Mouse (Mus musculus): ENCODE measurements at regions not wholly inside any gene's neighbourhood (a gene's known extent, or its start where the extent isn't known, plus 50 kb on each side); places are given as distances from the start of the nearest gene placed in this dataset.

- no peak overlapping the region for H3K4me3 ChIP-seq (replicated peaks; ENCODE audit: insufficient read depth, low read depth, low read length)
- TF ChIP-seq POLR2A (IDR thresholded peaks at IDR 0.05; ENCODE audit: borderline replicate concordance, insufficient read depth, low read length) (no peak), CTCF (IDR thresholded peaks at IDR 0.05; ENCODE audit: borderline replicate concordance, insufficient read depth, low read depth, low read length) (no peak)
- WGBS = 95% methylated on average over 4 of the region's 4 CpGs
- H3K4me1 ChIP-seq (ENCODE audit: control insufficient read depth, insufficient read depth, low read length) = no peaks in the 10 kb centered on the region
- no peak overlapping the region for H3K27ac ChIP-seq (ENCODE audit: insufficient read depth, low read length)
- no peaks in the 10 kb centered on the region for H3K27me3 ChIP-seq (ENCODE audit: control insufficient read depth, insufficient read depth, low read length)
- no peak for DNase-seq
These were observed 345.5 kb upstream of the Arid1b start for GRCm38 (mm10) chr17:4648603-4649002.

GRCm38 (mm10) chr17:4654221-4654620, 339.9 kb upstream of the Arid1b start:
- DNase-seq = no peak
- no peaks in the 10 kb centered on the region for H3K4me1 ChIP-seq (ENCODE audit: control insufficient read depth, insufficient read depth, low read length)
- H3K27ac ChIP-seq (ENCODE audit: insufficient read depth, low read length) = no peak overlapping the region
- WGBS = 76% methylated on average over 3 of the region's 3 CpGs
- no peak for TF ChIP-seq POLR2A (IDR thresholded peaks at IDR 0.05; ENCODE audit: borderline replicate concordance, insufficient read depth, low read length)
- TF ChIP-seq CTCF (IDR thresholded peaks at IDR 0.05; ENCODE audit: borderline replicate concordance, insufficient read depth, low read depth, low read length) = no peak
- H3K4me3 ChIP-seq (replicated peaks; ENCODE audit: insufficient read depth, low read depth, low read length) = no peak overlapping the region
- H3K27me3 ChIP-seq (ENCODE audit: control insufficient read depth, insufficient read depth, low read length) = no peaks in the 10 kb centered on the region

DNA sequence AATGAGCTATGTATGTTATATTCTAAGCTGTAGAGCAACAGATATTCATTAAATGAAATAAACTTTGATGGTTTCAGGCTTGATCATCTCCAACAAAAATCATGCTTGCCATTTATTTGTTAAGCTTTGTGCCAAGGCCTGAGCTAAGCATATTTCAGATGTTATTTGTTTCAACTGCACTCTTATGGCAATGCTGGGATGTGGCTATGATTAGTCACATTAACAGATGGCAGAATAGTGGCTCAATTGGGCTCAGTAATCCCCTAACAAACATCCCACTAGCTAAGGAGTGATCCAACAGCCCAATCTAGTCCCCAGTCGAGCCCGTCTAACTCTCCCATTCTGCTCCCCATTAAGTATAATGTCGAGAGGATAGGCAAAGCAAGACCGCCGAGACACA, 332.1 kb upstream of the Arid1b start:
- H3K4me1 ChIP-seq (ENCODE audit: control insufficient read depth, insufficient read depth, low read length) = no peaks in the 10 kb centered on the region
- no peak for TF ChIP-seq CTCF (IDR thresholded peaks at IDR 0.05; ENCODE audit: borderline replicate concordance, insufficient read depth, low read depth, low read length)
- no peak for TF ChIP-seq POLR2A (IDR thresholded peaks at IDR 0.05; ENCODE audit: borderline replicate concordance, insufficient read depth, low read length)
- no peak for DNase-seq
- H3K27ac ChIP-seq (ENCODE audit: insufficient read depth, low read length) = no peak overlapping the region
- H3K4me3 ChIP-seq (replicated peaks; ENCODE audit: insufficient read depth, low read depth, low read length) = no peak overlapping the region
- no peaks in the 10 kb centered on the region for H3K27me3 ChIP-seq (ENCODE audit: control insufficient read depth, insufficient read depth, low read length)
- 84% methylated on average over 5 of the region's 5 CpGs for WGBS

GRCm38 (mm10) chr17:4668511-4668910, 325.6 kb upstream of the Arid1b start:
- Histone ChIP-seq H3K4me1 (ENCODE audit: control insufficient read depth, insufficient read depth, low read length) (no peaks in the 10 kb centered on the region), H3K27ac (ENCODE audit: insufficient read depth, low read length) (no peak overlapping the region), H3K27me3 (ENCODE audit: control insufficient read depth, insufficient read depth, low read length) (no peaks in the 10 kb centered on the region), H3K4me3 (replicated peaks; ENCODE audit: insufficient read depth, low read depth, low read length) (no peak overlapping the region)
- no peak for DNase-seq
- TF ChIP-seq CTCF (IDR thresholded peaks at IDR 0.05; ENCODE audit: borderline replicate concordance, insufficient read depth, low read depth, low read length) (no peak), POLR2A (IDR thresholded peaks at IDR 0.05; ENCODE audit: borderline replicate concordance, insufficient read depth, low read length) (no peak)
- 27% methylated on average over 3 of the region's 3 CpGs for WGBS

- H3K4me1 ChIP-seq (ENCODE audit: control insufficient read depth, insufficient read depth, low read length) = no peaks in the 10 kb centered on the region
- H3K27me3 ChIP-seq (ENCODE audit: control insufficient read depth, insufficient read depth, low read length) = no peaks in the 10 kb centered on the region
- no peak overlapping the region for H3K27ac ChIP-seq (ENCODE audit: insufficient read depth, low read length)
- no peak for DNase-seq
- WGBS = 43% methylated on average over 2 of the region's 2 CpGs
- no peak overlapping the region for H3K4me3 ChIP-seq (replicated peaks; ENCODE audit: insufficient read depth, low read depth, low read length)
- TF ChIP-seq CTCF (IDR thresholded peaks at IDR 0.05; ENCODE audit: borderline replicate concordance, insufficient read depth, low read depth, low read length) (no peak), POLR2A (IDR thresholded peaks at IDR 0.05; ENCODE audit: borderline replicate concordance, insufficient read depth, low read length) (no peak)
These were observed 320.9 kb upstream of the Arid1b start for GRCm38 (mm10) chr17:4673271-4673670.

DNA sequence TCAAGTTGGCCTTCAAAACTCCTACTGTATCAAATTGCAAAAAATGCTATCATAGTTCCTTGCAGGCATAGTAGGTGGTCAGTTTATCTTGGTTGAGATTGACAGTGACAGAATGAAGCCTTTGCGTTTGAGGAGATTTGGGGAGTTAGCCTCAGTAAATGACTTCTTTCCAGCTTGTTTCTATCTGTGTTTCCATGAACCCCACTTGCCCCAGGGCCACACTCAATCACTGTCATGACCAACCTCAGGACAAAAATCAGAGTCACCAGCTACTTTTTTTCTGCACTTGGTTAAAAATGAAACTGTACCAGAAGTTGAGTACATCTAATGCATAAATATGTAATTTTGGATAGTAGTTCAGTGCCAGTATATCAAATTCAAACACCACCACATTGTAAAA, 287.7 kb upstream of the Arid1b start:
- H3K27ac ChIP-seq (ENCODE audit: insufficient read depth, low read length) = no peak overlapping the region
- DNase-seq = no peak
- no peak overlapping the region for H3K4me3 ChIP-seq (replicated peaks; ENCODE audit: insufficient read depth, low read depth, low read length)
- 95% methylated on average over 1 of the region's 1 CpGs for WGBS
- TF ChIP-seq CTCF (IDR thresholded peaks at IDR 0.05; ENCODE audit: borderline replicate concordance, insufficient read depth, low read depth, low read length) (no peak), POLR2A (IDR thresholded peaks at IDR 0.05; ENCODE audit: borderline replicate concordance, insufficient read depth, low read length) (no peak)
- no peaks in the 10 kb centered on the region for H3K27me3 ChIP-seq (ENCODE audit: control insufficient read depth, insufficient read depth, low read length)
- H3K4me1 ChIP-seq (ENCODE audit: control insufficient read depth, insufficient read depth, low read length) = no peaks in the 10 kb centered on the region

DNA sequence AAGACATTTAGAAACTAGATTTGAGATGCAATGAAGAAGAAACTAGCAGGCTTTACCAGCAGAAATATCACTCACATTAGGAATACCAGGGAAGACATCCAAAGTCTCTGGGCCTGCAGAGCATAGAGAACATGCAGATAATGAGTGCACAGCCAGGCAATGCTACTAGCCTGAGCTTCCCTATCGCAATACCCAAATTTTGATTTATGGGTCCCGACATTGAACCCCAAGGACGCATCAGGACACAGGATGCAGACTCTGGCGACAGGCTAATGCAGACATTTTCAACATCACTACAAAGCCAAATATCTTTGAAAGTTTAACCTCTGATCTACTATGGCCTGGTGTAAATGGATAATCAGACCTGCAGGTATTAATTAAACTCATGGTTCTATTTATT, 273.1 kb upstream of the Arid1b start:
- no peak overlapping the region for H3K4me3 ChIP-seq (replicated peaks; ENCODE audit: insufficient read depth, low read depth, low read length)
- H3K4me1 ChIP-seq (ENCODE audit: control insufficient read depth, insufficient read depth, low read length) = no peaks in the 10 kb centered on the region
- H3K27ac ChIP-seq (ENCODE audit: insufficient read depth, low read length) = no peak overlapping the region
- WGBS = 97% methylated on average over 4 of the region's 4 CpGs
- DNase-seq = no peak
- H3K27me3 ChIP-seq (ENCODE audit: control insufficient read depth, insufficient read depth, low read length) = no peaks in the 10 kb centered on the region
- TF ChIP-seq POLR2A (IDR thresholded peaks at IDR 0.05; ENCODE audit: borderline replicate concordance, insufficient read depth, low read length) = no peak
- TF ChIP-seq CTCF (IDR thresholded peaks at IDR 0.05; ENCODE audit: borderline replicate concordance, insufficient read depth, low read depth, low read length) = no peak

DNA sequence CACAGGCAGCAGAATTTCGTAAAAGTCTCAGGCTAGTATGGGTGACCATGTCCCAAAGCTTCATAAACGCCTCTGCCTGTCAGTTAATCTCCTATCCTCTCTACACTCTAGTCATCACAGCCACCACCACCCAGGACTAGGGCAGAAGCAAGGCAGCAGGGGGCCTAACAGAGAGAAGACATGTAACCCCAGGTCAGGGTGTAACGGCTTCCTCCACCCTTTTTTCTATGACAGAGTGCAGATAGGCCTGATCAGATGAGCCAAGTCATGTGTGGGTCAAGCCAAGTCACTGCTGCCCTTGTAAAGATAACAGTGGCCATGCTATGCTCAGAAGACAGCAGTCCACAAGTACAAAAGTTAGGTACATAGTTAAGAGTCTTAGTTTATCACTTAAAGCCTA, 270.1 kb upstream of the Arid1b start:
- TF ChIP-seq CTCF (IDR thresholded peaks at IDR 0.05; ENCODE audit: borderline replicate concordance, insufficient read depth, low read depth, low read length) = no peak
- TF ChIP-seq POLR2A (IDR thresholded peaks at IDR 0.05; ENCODE audit: borderline replicate concordance, insufficient read depth, low read length) = no peak
- no peak overlapping the region for H3K4me3 ChIP-seq (replicated peaks; ENCODE audit: insufficient read depth, low read depth, low read length)
- DNase-seq = no peak
- WGBS = 83% methylated on average over 3 of the region's 3 CpGs
- H3K27me3 ChIP-seq (ENCODE audit: control insufficient read depth, insufficient read depth, low read length) = no peaks in the 10 kb centered on the region
- no peak overlapping the region for H3K27ac ChIP-seq (ENCODE audit: insufficient read depth, low read length)
- no peaks in the 10 kb centered on the region for H3K4me1 ChIP-seq (ENCODE audit: control insufficient read depth, insufficient read depth, low read length)

Measured in cerebellum, adult 2 months (tissue).